Mouse (Mus musculus) brain, embryonic 14.5 days (tissue): ENCODE measurements around the gene Dbnl.

Experiments
- CTCF ChIP-seq: fragments of 200-500 bp; IDR thresholded peaks from 2 replicates; pipeline ENCODE4 v1.5.1; 2012; ENCODE audit warnings: inconsistent platforms, mild to moderate bottlenecking, moderate library complexity, borderline replicate concordance; ENCODE audit not compliant: insufficient read depth, insufficient read length; ENCODE audit errors: extremely low read depth
- POLR2A ChIP-seq: fragments of 200-500 bp; IDR thresholded peaks from 2 replicates; pipeline ENCODE4 v1.6.1; 2012; ENCODE audit warnings: mild to moderate bottlenecking, inconsistent platforms, borderline replicate concordance; ENCODE audit not compliant: poor library complexity, insufficient read depth, insufficient read length, severe bottlenecking; ENCODE audit errors: extremely low read depth

- TF ChIP-seq POLR2A (no peak), CTCF (no peak)
Observed at GRCm38 (mm10) chr11:5801511-5801910, 13.2 kb downstream of the Dbnl start.
